Mouse (Mus musculus) CH12.LX (cell line): ENCODE measurements around the gene Sfswap.
A peak's percentile ranks its signal among the peaks of the same experiment; 100 is the strongest.

Experiments
- CTCF ChIP-seq, 2 experiments: IDR thresholded peaks in 1 of 2; conservative IDR thresholded peaks in 1 of 2; 2 replicates each; pipeline ENCODE4 v1.5.1; 2011 to 2012; ENCODE audit warnings: low read depth in 2 of 2, low read length in 2 of 2, improper control_type of control experiment in 1 of 2, inconsistent platforms in 1 of 2, mild to moderate bottlenecking in 1 of 2, moderate library complexity in 1 of 2
- E2F4 ChIP-seq: IDR thresholded peaks from 2 replicates; pipeline ENCODE4 v1.6.1; 2011; ENCODE audit warnings: low read depth, low read length, improper control_type of control experiment; ENCODE audit not compliant: insufficient replicate concordance
- ELF1 ChIP-seq: IDR thresholded peaks from 2 replicates; pipeline ENCODE4 v1.6.1; 2014; ENCODE audit warnings: low read depth, mild to moderate bottlenecking, inconsistent platforms, low read length, improper control_type of control experiment
- GABPA ChIP-seq: IDR thresholded peaks from 2 replicates; pipeline ENCODE4 v1.6.1; 2012; ENCODE audit warnings: low read depth, low read length, improper control_type of control experiment, inconsistent platforms; ENCODE audit not compliant: insufficient replicate concordance
- JUND ChIP-seq: conservative IDR thresholded peaks from 2 replicates; pipeline ENCODE4 v1.6.1; 2011; ENCODE audit warnings: low read depth, low read length, improper control_type of control experiment
- MAX ChIP-seq: IDR thresholded peaks from 2 replicates; pipeline ENCODE4 v1.6.1; 2011; ENCODE audit warnings: low read length, improper control_type of control experiment
- SIN3A ChIP-seq: IDR thresholded peaks from 2 replicates; pipeline ENCODE4 v1.6.1; 2012; ENCODE audit warnings: low read length, improper control_type of control experiment, inconsistent platforms
- SMC3 ChIP-seq: IDR thresholded peaks from 2 replicates; pipeline ENCODE4 v1.6.1; 2011; ENCODE audit warnings: low read depth, low read length, improper control_type of control experiment
- TCF12 ChIP-seq: IDR thresholded peaks from 2 replicates; pipeline ENCODE4 v1.6.1; 2014; ENCODE audit warnings: low read depth, mild to moderate bottlenecking, inconsistent platforms, low read length, improper control_type of control experiment

DNA sequence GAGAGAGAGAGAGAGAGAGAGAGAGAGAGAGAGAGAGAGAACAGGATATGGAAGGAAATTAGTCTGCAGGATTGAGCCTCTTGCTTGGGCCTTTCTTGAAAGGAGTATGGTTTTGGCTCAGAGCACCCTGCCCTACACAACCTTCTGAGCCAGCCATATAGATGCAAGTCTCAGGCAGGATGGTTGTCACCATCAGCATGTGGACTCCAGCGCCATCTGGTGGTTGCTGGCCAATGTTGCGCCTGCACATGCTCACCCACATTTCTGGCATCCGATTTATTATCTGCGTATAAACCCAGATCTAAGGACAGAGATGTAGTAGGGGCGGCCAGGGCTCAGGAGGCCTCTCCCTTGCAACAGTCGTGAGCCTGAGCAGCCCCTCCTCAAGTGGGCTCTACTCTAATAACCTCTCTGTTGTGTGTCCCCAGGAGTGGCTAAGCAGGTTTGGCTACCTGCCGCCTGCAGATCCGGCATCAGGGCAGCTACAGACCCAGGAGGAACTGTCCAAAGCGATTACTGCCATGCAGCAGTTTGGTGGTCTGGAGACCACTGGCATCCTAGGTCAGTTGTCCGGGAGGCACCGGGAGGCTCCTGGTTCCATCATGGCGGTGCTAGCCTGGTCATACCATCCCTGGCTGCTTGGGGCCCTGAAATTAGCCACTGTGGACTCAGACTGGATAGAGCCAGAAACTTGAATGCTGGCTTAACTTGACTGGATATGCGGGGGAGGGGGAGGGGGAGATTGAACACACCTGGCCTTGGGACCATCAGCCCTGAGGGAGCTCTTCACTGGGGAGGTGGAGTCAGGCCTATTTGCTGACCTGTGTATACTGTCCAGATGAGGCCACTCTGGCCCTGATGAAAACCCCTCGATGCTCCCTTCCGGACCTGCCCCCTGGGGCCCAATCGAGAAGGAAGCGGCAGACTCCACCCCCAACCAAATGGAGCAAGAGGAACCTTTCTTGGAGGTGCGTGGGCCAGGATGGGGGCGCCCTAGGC is 93.4 kb downstream of the Sfswap start:
- no peak for TF ChIP-seq JUND
- no peak for TF ChIP-seq ELF1
- TF ChIP-seq GABPA, result no peak
- TF ChIP-seq CTCF (conservative IDR thresholded peaks at IDR 0.05 in 1 of 2, IDR thresholded peaks at IDR 0.05 in 1 of 2; ENCODE audit: low read depth in 2 of 2, low read length in 2 of 2), result peak; percentile 88 to 91
- TF ChIP-seq TCF12, result no peak
- peak; percentile 71 for TF ChIP-seq MAX
- no peak for TF ChIP-seq E2F4
- TF ChIP-seq SMC3, result peak; percentile 76
- TF ChIP-seq SIN3A, result no peak
